Mouse (Mus musculus): ENCODE measurements around the gene Tbccd1. TPM values are rescaled to one million over a fixed set of nuclear protein-coding genes. Genes with fewer than 3 reads are reported as not detected.
A peak's percentile ranks its signal among the peaks of the same experiment; 100 is the strongest.

Gene Tbccd1
- polyA plus RNA-seq, 1 experiment, result 20.5 TPM

DNA sequence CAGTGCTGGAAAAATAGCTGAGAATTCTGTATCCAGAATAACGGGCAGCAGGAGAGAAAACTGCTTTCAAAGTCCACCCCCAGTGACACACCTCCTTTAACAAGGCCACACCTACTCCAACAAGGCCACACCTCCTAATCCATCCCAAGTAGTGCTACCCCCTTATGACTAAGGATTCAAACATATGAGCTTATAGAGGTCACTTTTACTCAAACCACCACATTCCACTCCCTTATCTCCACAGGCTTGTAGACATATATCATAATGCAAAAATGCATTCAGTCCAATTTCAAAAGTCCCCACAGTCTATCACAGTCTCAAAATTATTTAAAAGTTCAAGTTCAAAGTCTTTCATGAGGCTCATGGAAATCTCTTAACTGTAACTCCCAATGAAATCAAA lies 9.8 kb downstream of the Tbccd1 start:
- no peak overlapping the region for H3K4me3 ChIP-seq (ENCODE audit: low read depth, low read length)
- TF ChIP-seq CTCF (IDR thresholded peaks at IDR 0.05; ENCODE audit: low read depth, low read length) (no peak), POLR2A (IDR thresholded peaks at IDR 0.05; ENCODE audit: insufficient read depth, low read length) (no peak), EP300 (IDR thresholded peaks at IDR 0.05; ENCODE audit: insufficient read depth, low read depth, low read length) (no peak)
- no peaks in the 10 kb centered on the region for H3K27me3 ChIP-seq (ENCODE audit: control insufficient read depth, insufficient read depth, low read length, poor library complexity, severe bottlenecking)
- no peak overlapping the region for H3K9ac ChIP-seq (ENCODE audit: low read depth, poor library complexity, severe bottlenecking)
- no peak overlapping the region for H3K27ac ChIP-seq (ENCODE audit: insufficient read depth, low read length)
- H3K36me3 ChIP-seq (ENCODE audit: control insufficient read depth, insufficient read depth, low read length, poor library complexity, severe bottlenecking), result no peaks in the 10 kb centered on the region
- H3K9me3 ChIP-seq (replicated peaks; ENCODE audit: control insufficient read depth, insufficient read depth, low read length, poor library complexity, severe bottlenecking), result no peaks in the 10 kb centered on the region
- H3K4me1 ChIP-seq (ENCODE audit: control insufficient read depth, insufficient read depth, low read length), result no peaks in the 10 kb centered on the region

DNA sequence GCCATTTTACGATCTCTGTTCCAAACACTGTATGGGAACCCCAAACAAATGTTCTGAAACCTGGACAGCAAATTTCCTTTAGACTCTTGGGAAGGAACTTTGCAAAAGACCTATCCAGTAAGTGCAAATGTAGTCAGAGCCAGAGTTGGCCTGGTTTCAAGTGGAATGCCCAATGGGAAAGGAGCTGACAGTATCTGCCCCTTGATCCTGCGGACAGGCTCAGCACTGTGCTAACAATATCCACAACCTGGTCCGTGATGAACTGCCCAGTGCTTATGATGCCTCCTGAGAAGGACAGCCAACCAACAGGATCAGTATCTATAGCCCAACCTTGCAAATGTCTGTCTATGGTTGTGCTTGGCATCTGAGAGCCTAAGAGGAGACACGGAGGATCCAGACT lies 12.0 kb downstream of the Tbccd1 start:
- Histone ChIP-seq H3K27ac (ENCODE audit: insufficient read depth, low read length) (no peak overlapping the region), H3K9ac (ENCODE audit: low read depth, poor library complexity, severe bottlenecking) (no peak overlapping the region), H3K27me3 (ENCODE audit: control insufficient read depth, insufficient read depth, low read length, poor library complexity, severe bottlenecking) (no peaks in the 10 kb centered on the region), H3K36me3 (ENCODE audit: control insufficient read depth, insufficient read depth, low read length, poor library complexity, severe bottlenecking) (0 out of 2 replicates have a peak, but pooled peaks cover 4% of the 10 kb centered on the region), H3K4me1 (ENCODE audit: control insufficient read depth, insufficient read depth, low read length) (no peaks in the 10 kb centered on the region), H3K4me3 (ENCODE audit: low read depth, low read length) (no peak overlapping the region), H3K9me3 (replicated peaks; ENCODE audit: control insufficient read depth, insufficient read depth, low read length, poor library complexity, severe bottlenecking) (no peaks in the 10 kb centered on the region)
- no peak for TF ChIP-seq EP300 (IDR thresholded peaks at IDR 0.05; ENCODE audit: insufficient read depth, low read depth, low read length)
- TF ChIP-seq CTCF (IDR thresholded peaks at IDR 0.05; ENCODE audit: low read depth, low read length), result no peak
- no peak for TF ChIP-seq POLR2A (IDR thresholded peaks at IDR 0.05; ENCODE audit: insufficient read depth, low read length)

DNA sequence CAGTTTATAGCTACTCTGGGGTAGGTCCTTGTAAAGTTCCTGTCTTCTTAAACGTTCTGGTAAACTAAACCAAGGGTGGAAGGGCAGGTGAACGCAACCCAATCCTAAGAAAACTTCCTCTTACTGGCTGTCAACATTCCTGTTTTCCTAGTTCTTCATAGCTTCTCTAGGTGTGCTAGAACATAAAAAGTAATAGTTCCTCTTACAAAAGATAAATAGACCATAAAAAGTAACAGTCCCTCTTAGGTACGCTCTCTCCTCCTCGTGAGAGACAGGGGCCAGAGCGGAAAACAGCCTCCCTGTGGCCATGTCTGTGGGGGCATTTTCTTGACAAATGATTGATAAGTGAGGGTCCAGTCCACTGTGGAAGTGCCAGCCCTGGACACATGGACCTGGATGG lies 12.6 kb downstream of the Tbccd1 start:
- H3K27me3 ChIP-seq (ENCODE audit: control insufficient read depth, insufficient read depth, low read length, poor library complexity, severe bottlenecking), result no peaks in the 10 kb centered on the region
- 0 out of 2 replicates have a peak, but pooled peaks cover 6% of the 10 kb centered on the region for H3K36me3 ChIP-seq (ENCODE audit: control insufficient read depth, insufficient read depth, low read length, poor library complexity, severe bottlenecking)
- TF ChIP-seq CTCF (IDR thresholded peaks at IDR 0.05; ENCODE audit: low read depth, low read length) (no peak), EP300 (IDR thresholded peaks at IDR 0.05; ENCODE audit: insufficient read depth, low read depth, low read length) (no peak), POLR2A (IDR thresholded peaks at IDR 0.05; ENCODE audit: insufficient read depth, low read length) (no peak)
- no peak overlapping the region for H3K9ac ChIP-seq (ENCODE audit: low read depth, poor library complexity, severe bottlenecking)
- H3K27ac ChIP-seq (ENCODE audit: insufficient read depth, low read length), result no peak overlapping the region
- H3K9me3 ChIP-seq (replicated peaks; ENCODE audit: control insufficient read depth, insufficient read depth, low read length, poor library complexity, severe bottlenecking), result no peaks in the 10 kb centered on the region
- no peak overlapping the region for H3K4me3 ChIP-seq (ENCODE audit: low read depth, low read length)
- no peaks in the 10 kb centered on the region for H3K4me1 ChIP-seq (ENCODE audit: control insufficient read depth, insufficient read depth, low read length)

GRCm38 (mm10) chr16:22844061-22844801 lies 13.2 kb downstream of the Tbccd1 start:
- Histone ChIP-seq H3K36me3 (ENCODE audit: control insufficient read depth, insufficient read depth, low read length, poor library complexity, severe bottlenecking) (0 out of 2 replicates have a peak, but pooled peaks cover 6% of the 10 kb centered on the region), H3K4me1 (ENCODE audit: control insufficient read depth, insufficient read depth, low read length) (no peaks in the 10 kb centered on the region), H3K27ac (ENCODE audit: insufficient read depth, low read length) (no peak overlapping the region), H3K9me3 (replicated peaks; ENCODE audit: control insufficient read depth, insufficient read depth, low read length, poor library complexity, severe bottlenecking) (no peaks in the 10 kb centered on the region), H3K4me3 (ENCODE audit: low read depth, low read length) (peak overlapping the region; percentile 68), H3K27me3 (ENCODE audit: control insufficient read depth, insufficient read depth, low read length, poor library complexity, severe bottlenecking) (no peaks in the 10 kb centered on the region), H3K9ac (ENCODE audit: low read depth, poor library complexity, severe bottlenecking) (peak overlapping the region; percentile 25)
- TF ChIP-seq EP300 (IDR thresholded peaks at IDR 0.05; ENCODE audit: insufficient read depth, low read depth, low read length) (no peak), CTCF (IDR thresholded peaks at IDR 0.05; ENCODE audit: low read depth, low read length) (no peak), POLR2A (IDR thresholded peaks at IDR 0.05; ENCODE audit: insufficient read depth, low read length) (no peak)

DNA sequence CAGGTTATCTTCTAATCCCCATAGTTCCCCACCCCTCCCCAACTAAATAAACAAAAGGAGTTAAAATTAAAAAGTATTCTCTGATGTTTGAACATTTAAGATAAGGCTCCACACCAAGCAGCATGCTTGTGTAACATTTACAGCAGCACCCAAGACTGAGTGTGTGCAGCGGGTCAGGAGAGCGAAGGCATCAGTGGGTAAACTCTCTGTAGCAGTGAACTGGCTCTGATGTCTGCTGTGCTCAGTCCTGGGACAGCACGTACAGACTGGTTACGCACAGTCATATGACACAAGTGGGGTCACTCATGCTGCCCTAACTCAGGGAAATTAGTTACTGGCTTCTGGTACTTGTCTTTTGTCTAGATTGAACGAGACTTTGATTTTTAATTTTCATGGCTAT lies 14.6 kb downstream of the Tbccd1 start:
- Histone ChIP-seq H3K4me1 (ENCODE audit: control insufficient read depth, insufficient read depth, low read length) (no peaks in the 10 kb centered on the region), H3K9me3 (replicated peaks; ENCODE audit: control insufficient read depth, insufficient read depth, low read length, poor library complexity, severe bottlenecking) (no peaks in the 10 kb centered on the region), H3K4me3 (ENCODE audit: low read depth, low read length) (no peak overlapping the region), H3K9ac (ENCODE audit: low read depth, poor library complexity, severe bottlenecking) (no peak overlapping the region), H3K36me3 (ENCODE audit: control insufficient read depth, insufficient read depth, low read length, poor library complexity, severe bottlenecking) (0 out of 2 replicates have a peak, but pooled peaks cover 6% of the 10 kb centered on the region), H3K27me3 (ENCODE audit: control insufficient read depth, insufficient read depth, low read length, poor library complexity, severe bottlenecking) (no peaks in the 10 kb centered on the region), H3K27ac (ENCODE audit: insufficient read depth, low read length) (no peak overlapping the region)
- TF ChIP-seq CTCF (IDR thresholded peaks at IDR 0.05; ENCODE audit: low read depth, low read length), result no peak
- TF ChIP-seq POLR2A (IDR thresholded peaks at IDR 0.05; ENCODE audit: insufficient read depth, low read length), result no peak
- TF ChIP-seq EP300 (IDR thresholded peaks at IDR 0.05; ENCODE audit: insufficient read depth, low read depth, low read length), result no peak

DNA sequence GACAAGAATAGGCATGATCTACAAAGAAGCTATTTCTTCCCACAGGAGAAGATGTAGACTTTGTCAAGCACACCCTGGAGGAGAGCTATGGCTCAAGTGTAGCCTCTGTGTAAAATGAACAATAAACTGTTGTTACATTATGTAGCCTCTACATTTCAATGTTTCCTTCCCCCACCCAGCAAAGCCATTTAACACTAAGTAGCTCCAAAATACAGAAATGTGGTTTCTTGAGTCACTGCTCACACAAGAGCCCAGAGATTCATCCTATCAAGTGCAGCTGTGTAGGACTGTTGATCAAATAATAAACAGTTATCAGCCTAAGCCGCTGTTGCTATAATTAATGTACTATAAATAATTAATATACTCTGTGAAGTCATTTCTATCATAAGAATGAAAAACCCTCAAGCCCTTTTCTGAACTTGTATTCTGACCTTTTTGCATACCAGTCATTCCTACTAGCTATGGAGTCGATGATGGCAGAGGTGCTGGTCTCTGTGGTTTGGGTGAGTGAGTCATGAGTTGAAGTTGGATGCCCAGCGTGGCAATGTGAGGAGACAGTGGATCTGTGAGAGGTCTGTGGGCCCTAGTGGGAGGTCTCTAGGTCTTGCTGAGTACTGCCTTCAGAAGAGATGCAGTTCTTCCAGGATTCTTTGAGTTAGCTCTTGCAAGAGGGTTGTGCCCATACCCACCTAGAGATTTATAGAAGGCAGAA lies 18.2 kb downstream of the Tbccd1 start:
- H3K4me3 ChIP-seq (ENCODE audit: low read depth, low read length), result no peak overlapping the region
- H3K9me3 ChIP-seq (replicated peaks; ENCODE audit: control insufficient read depth, insufficient read depth, low read length, poor library complexity, severe bottlenecking), result no peaks in the 10 kb centered on the region
- H3K36me3 ChIP-seq (ENCODE audit: control insufficient read depth, insufficient read depth, low read length, poor library complexity, severe bottlenecking), result 0 out of 2 replicates have a peak, but pooled peaks cover 6% of the 10 kb centered on the region
- no peaks in the 10 kb centered on the region for H3K27me3 ChIP-seq (ENCODE audit: control insufficient read depth, insufficient read depth, low read length, poor library complexity, severe bottlenecking)
- no peaks in the 10 kb centered on the region for H3K4me1 ChIP-seq (ENCODE audit: control insufficient read depth, insufficient read depth, low read length)
- no peak for TF ChIP-seq POLR2A (IDR thresholded peaks at IDR 0.05; ENCODE audit: insufficient read depth, low read length)
- TF ChIP-seq CTCF (IDR thresholded peaks at IDR 0.05; ENCODE audit: low read depth, low read length), result no peak
- no peak overlapping the region for H3K27ac ChIP-seq (ENCODE audit: insufficient read depth, low read length)
- no peak overlapping the region for H3K9ac ChIP-seq (ENCODE audit: low read depth, poor library complexity, severe bottlenecking)

All from ES-Bruce4 (cell line).